21 mouse cellular contexts compared by ENCODE assay signal in genomic region chr4:84639166-84639565, GRCm38 (mm10). TPM values are rescaled to one million over a fixed set of nuclear protein-coding genes. Genes with fewer than 3 reads are reported as not detected.
DNase-seq lines count a peak whose midpoint lies in the region; ATAC-seq and TF ChIP-seq lines count a peak whose summit lies in the region.
"Had no signal": no experiment of that assay in that cellular context is flagged by ENCODE, and none has a peak within 500 bp of the region (broad histone marks: within the 10 kb centered on the region; RNA-seq: fewer than 3 reads in every experiment).

No protein-coding gene starts in this region.

- H3K9ac ChIP-seq in kidney, embryonic 14.5 days (ENCODE audit: low read depth, low read length) = no peak overlapping the region
- H3K9ac ChIP-seq in lung, embryonic 14.5 days = no peak overlapping the region
- H3K9ac ChIP-seq in lung, postnatal 0 days (replicated peaks; ENCODE audit: low read depth) = no peak overlapping the region
- H3K9ac ChIP-seq in forebrain, embryonic 12.5 days = no peak overlapping the region
- H3K9ac ChIP-seq: hindbrain, embryonic 13.5 days had no signal

- H3K4me1 ChIP-seq in kidney, adult 2 months (ENCODE audit: control insufficient read depth, insufficient read depth, low read length) = peaks cover 20% of the 10 kb centered on the region
- peaks cover 26% of the 10 kb centered on the region for H3K4me1 ChIP-seq in kidney, embryonic 14.5 days (ENCODE audit: control insufficient read depth, insufficient read depth, low read length)
- H3K4me1 ChIP-seq in lung, embryonic 14.5 days (ENCODE audit: insufficient read depth) = no peaks in the 10 kb centered on the region
- no peaks in the 10 kb centered on the region for H3K4me1 ChIP-seq in lung, postnatal 0 days (ENCODE audit: insufficient read depth, low read depth, low read length)
- H3K4me1 ChIP-seq in forebrain, embryonic 12.5 days = peaks cover 21% of the 10 kb centered on the region

- TF ChIP-seq CTCF in kidney, adult 2 months (conservative IDR thresholded peaks at IDR 0.05; ENCODE audit: insufficient read depth, insufficient read length, low read depth, low read length) = no peak
- no peak for TF ChIP-seq CTCF in lung, embryonic 14.5 days (IDR thresholded peaks at IDR 0.05; ENCODE audit: low read depth)
- no peak for TF ChIP-seq CTCF in lung, postnatal 0 days (IDR thresholded peaks at IDR 0.05)

- no peaks in the 10 kb centered on the region for H3K9me3 ChIP-seq in kidney, embryonic 14.5 days (ENCODE audit: control insufficient read depth, low read length)
- H3K9me3 ChIP-seq in lung, embryonic 14.5 days (ENCODE audit: low read depth, low read length) = no peaks in the 10 kb centered on the region
- no peaks in the 10 kb centered on the region for H3K9me3 ChIP-seq in lung, postnatal 0 days (ENCODE audit: low read length)
- H3K9me3 ChIP-seq in forebrain, embryonic 12.5 days = no peaks in the 10 kb centered on the region
- H3K9me3 ChIP-seq: heart, embryonic 10.5 days; hindbrain, embryonic 13.5 days had no signal

- ATAC-seq in kidney, embryonic 14.5 days (ENCODE audit: low FRiP score, low TSS enrichment) = no peak
- no peak for ATAC-seq in lung, embryonic 14.5 days (ENCODE audit: insufficient read depth)
- no peak for ATAC-seq in lung, postnatal 0 days
- ATAC-seq in forebrain, embryonic 12.5 days (ENCODE audit: low FRiP score) = no peak
- ATAC-seq: activated CD4-positive, CD25-positive, alpha-beta regulatory T cell, adult 4 months; forebrain, embryonic 16.5 days; Patski had no signal

- H3K4me2 ChIP-seq in kidney, embryonic 14.5 days (replicated peaks; ENCODE audit: low read depth, low read length) = no peak overlapping the region
- H3K4me2 ChIP-seq in lung, embryonic 14.5 days = no peak overlapping the region
- H3K4me2 ChIP-seq in lung, postnatal 0 days (replicated peaks; ENCODE audit: low read depth, low read length) = no peak overlapping the region
- H3K4me2 ChIP-seq in forebrain, embryonic 12.5 days = no peak overlapping the region
- H3K4me2 ChIP-seq: hindbrain, embryonic 13.5 days had no signal

- no peak for TF ChIP-seq POLR2A in kidney, adult 2 months (IDR thresholded peaks at IDR 0.05; ENCODE audit: low read depth, low read length)

- no peaks in the 10 kb centered on the region for H3K27me3 ChIP-seq in kidney, adult 2 months (replicated peaks; ENCODE audit: control insufficient read depth, insufficient read depth, low read length)
- H3K27me3 ChIP-seq in kidney, embryonic 14.5 days (ENCODE audit: control insufficient read depth, insufficient read depth, low read length) = no peaks in the 10 kb centered on the region
- H3K27me3 ChIP-seq in lung, embryonic 14.5 days (ENCODE audit: insufficient read depth, low read length) = no peaks in the 10 kb centered on the region
- no peaks in the 10 kb centered on the region for H3K27me3 ChIP-seq in lung, postnatal 0 days (replicated peaks; ENCODE audit: insufficient read depth, low read length)
- peaks cover 25% of the 10 kb centered on the region for H3K27me3 ChIP-seq in forebrain, embryonic 12.5 days
- H3K27me3 ChIP-seq: CH12.LX, Patski had no signal

- peak overlapping the region; percentile 53 for H3K27ac ChIP-seq in kidney, adult 2 months (ENCODE audit: insufficient read depth, low read depth, low read length)
- H3K27ac ChIP-seq in kidney, embryonic 14.5 days (ENCODE audit: low read depth, low read length) = no peak overlapping the region
- no peak overlapping the region for H3K27ac ChIP-seq in lung, embryonic 14.5 days (ENCODE audit: low read depth)
- no peak overlapping the region for H3K27ac ChIP-seq in lung, postnatal 0 days (ENCODE audit: low read length)
- H3K27ac ChIP-seq in forebrain, embryonic 12.5 days = no peak overlapping the region
- H3K27ac ChIP-seq: heart, embryonic 10.5 days; hindbrain, embryonic 13.5 days had no signal

- no peak for TF ChIP-seq EP300 in lung, postnatal 0 days (IDR thresholded peaks at IDR 0.05)

- DNase-seq in kidney, adult 2 months = peak; percentile 59
- DNase-seq in lung, embryonic 14.5 days = peak; percentile 5
- DNase-seq in lung, postnatal 0 days (ENCODE audit: low spot score) = no peak
- peak; percentile 32 to 51 for DNase-seq in kidney, postnatal 36 days
- DNase-seq in urinary bladder, postnatal 10 days (ENCODE audit: low spot score) = no peak
- DNase-seq: adrenal gland, postnatal 25 days; cerebellum, adult 18-20 months; cerebellum, adult 9-11 months; cerebellum, postnatal 36 days; gastrocnemius, postnatal 10 days; heart, adult 18-20 months; heart, postnatal 10 days; heart, postnatal 4 days had no signal

- WGBS in kidney, adult 2 months = 34% methylated on average over 6 of the region's 6 CpGs
- 52% methylated on average over 6 of the region's 6 CpGs for WGBS in kidney, embryonic 14.5 days
- 54% methylated on average over 6 of the region's 6 CpGs for WGBS in lung, embryonic 14.5 days
- WGBS in lung, postnatal 0 days = 59% methylated on average over 6 of the region's 6 CpGs
- WGBS in forebrain, embryonic 12.5 days = 78% methylated on average over 6 of the region's 6 CpGs

- H3K36me3 ChIP-seq in kidney, adult 2 months (ENCODE audit: control insufficient read depth, insufficient read depth, low read length) = no peaks in the 10 kb centered on the region
- no peaks in the 10 kb centered on the region for H3K36me3 ChIP-seq in kidney, embryonic 14.5 days (ENCODE audit: control insufficient read depth, insufficient read depth, low read length)
- H3K36me3 ChIP-seq in lung, embryonic 14.5 days (ENCODE audit: insufficient read depth) = no peaks in the 10 kb centered on the region
- no peaks in the 10 kb centered on the region for H3K36me3 ChIP-seq in lung, postnatal 0 days (ENCODE audit: insufficient read depth, low read length)
- no peaks in the 10 kb centered on the region for H3K36me3 ChIP-seq in forebrain, embryonic 12.5 days (replicated peaks)
- H3K36me3 ChIP-seq: heart, embryonic 10.5 days; hindbrain, embryonic 13.5 days had no signal

- H3K4me3 ChIP-seq in kidney, adult 2 months (ENCODE audit: insufficient read depth, low read depth, low read length) = no peak overlapping the region
- no peak overlapping the region for H3K4me3 ChIP-seq in kidney, embryonic 14.5 days (ENCODE audit: low read length)
- H3K4me3 ChIP-seq in lung, embryonic 14.5 days (ENCODE audit: low read depth, low read length) = no peak overlapping the region
- H3K4me3 ChIP-seq in lung, postnatal 0 days (ENCODE audit: low read depth, low read length) = no peak overlapping the region
- H3K4me3 ChIP-seq in forebrain, embryonic 12.5 days (replicated peaks) = no peak overlapping the region
- H3K4me3 ChIP-seq: heart, embryonic 10.5 days; hindbrain, embryonic 13.5 days had no signal

RNA-seq across cellular contexts. Expression of gene Bnc2, which starts 35.9 kb away (rescaled TPM):
- polyA plus RNA-seq in kidney, adult 2 months (2012; rRNA removed) = 20.1 and 27.5 TPM in 2 replicates
- polyA plus RNA-seq in kidney, embryonic 14.5 days (2014; fragmentation: Nextera tagmentation; extraction: Ambion mirVana) = 12.2 and 14.0 TPM in 2 replicates
- 7.1 and 8.4 TPM in 2 replicates for polyA plus RNA-seq in lung, embryonic 14.5 days (2014; fragmentation: Nextera tagmentation; extraction: Ambion mirVana)
- 1.9 and 2.9 TPM in 2 replicates for polyA plus RNA-seq in lung, postnatal 0 days (2015; fragmentation: Nextera tagmentation; extraction: Ambion mirVana)
- 5.0 and 7.2 TPM in 2 replicates for polyA plus RNA-seq in forebrain, embryonic 12.5 days (2016; fragmentation: Nextera tagmentation; extraction: Ambion mirVana)
- polyA plus RNA-seq: activated CD4-positive, CD25-positive, alpha-beta regulatory T cell, adult 4 months had no signal

Comparison
In these comparisons a context has a peak if more than half of its experiments do, and no peak if none do; other contexts are left out.
1. DNase-seq: peak in kidney, adult 2 months (single experiment), lung, embryonic 14.5 days (single experiment) and kidney, postnatal 36 days (2 of 2); none in lung, postnatal 0 days (single experiment) and urinary bladder, postnatal 10 days (single experiment).